Mouse (Mus musculus) limb, embryonic 14.5 days (tissue): ENCODE measurements at regions not wholly inside any gene's neighbourhood (a gene's known extent, or its start where the extent isn't known, plus 50 kb on each side); places are given as distances from the start of the nearest gene placed in this dataset.

Experiments
- ATAC-seq: fragments of 200-750 bp; cut with Nextera tagmentation; 2 replicates; pipeline ENCODE4 v1.8.0; 2017; ENCODE audit warnings: low read depth, moderate number of reproducible peaks, moderate TSS enrichment; ENCODE audit not compliant: low FRiP score
- DNase-seq: peaks from one replicate; pipeline ENCODE4 v3.0.0-alpha.2; 2015; ENCODE audit warnings: low spot score
- H3K27ac ChIP-seq: fragments of 300-500 bp; sonication (generic); replicated peaks from 2 replicates; pipeline ENCODE4 v1.5.1; 2014; ENCODE audit warnings: low read depth, mild to moderate bottlenecking, low read length, moderate library complexity, mixed read lengths
- H3K27me3 ChIP-seq: fragments of 300-500 bp; sonication (generic); 2 replicates; pipeline ENCODE4 v1.6.1; 2014; ENCODE audit warnings: low read length, mixed read lengths; ENCODE audit not compliant: control insufficient read depth, insufficient read depth
- H3K36me3 ChIP-seq: fragments of 300-500 bp; sonication (generic); 2 replicates; pipeline ENCODE4 v1.6.1; 2014; ENCODE audit warnings: mild to moderate bottlenecking, low read length, moderate library complexity, mixed read lengths; ENCODE audit not compliant: control insufficient read depth, insufficient read depth
- H3K4me1 ChIP-seq: fragments of 300-500 bp; sonication (generic); 2 replicates; pipeline ENCODE4 v1.6.1; 2014; ENCODE audit warnings: antibody characterized with exemption, low read length, mixed read lengths; ENCODE audit not compliant: control insufficient read depth, insufficient read depth
- H3K4me2 ChIP-seq: fragments of 300-500 bp; sonication (generic); replicated peaks from 2 replicates; pipeline ENCODE4 v1.6.1; 2014; ENCODE audit warnings: low read depth, mild to moderate bottlenecking, low read length, moderate library complexity; ENCODE audit not compliant: severe bottlenecking
- H3K4me3 ChIP-seq: fragments of 300-500 bp; sonication (generic); replicated peaks from 2 replicates; pipeline ENCODE4 v1.5.1; 2014; ENCODE audit warnings: low read length
- H3K9ac ChIP-seq: fragments of 300-500 bp; sonication (generic); 2 replicates; pipeline ENCODE4 v1.6.1; 2014; ENCODE audit warnings: mild to moderate bottlenecking, low read depth, low read length, moderate library complexity; ENCODE audit not compliant: severe bottlenecking
- H3K9me3 ChIP-seq: fragments of 300-500 bp; sonication (generic); 2 replicates; pipeline ENCODE4 v1.6.1; 2016; ENCODE audit warnings: low read length; ENCODE audit not compliant: control insufficient read depth
- POLR2A ChIP-seq: fragments of 200-500 bp; IDR thresholded peaks from 2 replicates; pipeline ENCODE4 v1.8.0; 2012; ENCODE audit warnings: inconsistent platforms, mild to moderate bottlenecking, moderate library complexity, borderline replicate concordance; ENCODE audit not compliant: insufficient read depth, insufficient read length; ENCODE audit errors: extremely low read depth
- WGBS: fragments of 180-500 bp; shearing (Covaris S2); extraction: QIAGEN DNeasy Blood & Tissue Kit; methylation state at CpG from one replicate; pipeline ENCODE4 v1.1.7; 2014; 5-methylcytosine and 5-hydroxymethylcytosine counted together

GRCm38 (mm10) chr8:10898562-10899527, 109.4 kb downstream of the Irs2 start:
- Histone ChIP-seq H3K9ac (0 out of 2 replicates have a peak overlapping the region, but pooled peaks have one; percentile 31), H3K27me3 (no peaks in the 10 kb centered on the region), H3K4me3 (no peak overlapping the region), H3K36me3 (no peaks in the 10 kb centered on the region), H3K4me1 (peaks cover 15% of the 10 kb centered on the region), H3K4me2 (peak overlapping the region; percentile 36), H3K27ac (no peak overlapping the region), H3K9me3 (no peaks in the 10 kb centered on the region)
- ATAC-seq (no peak), DNase-seq (no peak)
- TF ChIP-seq POLR2A, result no peak
- 32% methylated on average over 16 of the region's 16 CpGs for WGBS

GRCm38 (mm10) chr8:10897573-10897972, 110.7 kb downstream of the Irs2 start:
- no peak overlapping the region for H3K4me3 ChIP-seq
- DNase-seq, result no peak
- TF ChIP-seq POLR2A, result no peak
- no peak overlapping the region for H3K27ac ChIP-seq
- H3K9me3 ChIP-seq, result no peaks in the 10 kb centered on the region
- WGBS, result 85% methylated on average over 7 of the region's 7 CpGs
- ATAC-seq, result no peak
- H3K4me1 ChIP-seq, result peaks cover 15% of the 10 kb centered on the region
- no peak overlapping the region for H3K9ac ChIP-seq
- no peaks in the 10 kb centered on the region for H3K27me3 ChIP-seq
- no peak overlapping the region for H3K4me2 ChIP-seq
- H3K36me3 ChIP-seq, result no peaks in the 10 kb centered on the region

- no peak for DNase-seq
These were observed 113.1 kb downstream of the Irs2 start for GRCm38 (mm10) chr8:10895178-10895577.

GRCm38 (mm10) chr8:10894306-10894705, 114.0 kb downstream of the Irs2 start:
- peaks cover 5% of the 10 kb centered on the region for H3K4me1 ChIP-seq
- no peak for TF ChIP-seq POLR2A
- no peak for DNase-seq
- ATAC-seq, result no peak
- no peaks in the 10 kb centered on the region for H3K36me3 ChIP-seq
- 71% methylated on average over 5 of the region's 5 CpGs for WGBS
- H3K4me2 ChIP-seq, result no peak overlapping the region
- H3K27ac ChIP-seq, result no peak overlapping the region
- H3K27me3 ChIP-seq, result no peaks in the 10 kb centered on the region
- H3K9me3 ChIP-seq, result no peaks in the 10 kb centered on the region
- H3K9ac ChIP-seq, result no peak overlapping the region
- H3K4me3 ChIP-seq, result no peak overlapping the region

More at GRCm38 (mm10) chr8:10895178-10895577, 113.1 kb downstream of the Irs2 start:
- H3K36me3 ChIP-seq, result no peaks in the 10 kb centered on the region
- no peaks in the 10 kb centered on the region for H3K27me3 ChIP-seq
- H3K4me3 ChIP-seq, result no peak overlapping the region
- ATAC-seq, result no peak
- no peak overlapping the region for H3K9ac ChIP-seq
- no peak for TF ChIP-seq POLR2A
- peaks cover 14% of the 10 kb centered on the region for H3K4me1 ChIP-seq
- 59% methylated on average over 2 of the region's 2 CpGs for WGBS
- H3K4me2 ChIP-seq, result no peak overlapping the region
- no peak overlapping the region for H3K27ac ChIP-seq
- no peaks in the 10 kb centered on the region for H3K9me3 ChIP-seq

- ATAC-seq, result no peak
- Histone ChIP-seq H3K27me3 (no peaks in the 10 kb centered on the region), H3K9ac (no peak overlapping the region), H3K27ac (no peak overlapping the region), H3K36me3 (no peaks in the 10 kb centered on the region), H3K4me3 (no peak overlapping the region), H3K9me3 (no peaks in the 10 kb centered on the region), H3K4me1 (no peaks in the 10 kb centered on the region; the same call in 1 of the 2 replicates), H3K4me2 (no peak overlapping the region)
- no peak for DNase-seq
- TF ChIP-seq POLR2A, result no peak
- 51% methylated on average over 5 of the region's 5 CpGs for WGBS
These were observed 114.5 kb downstream of the Irs2 start for GRCm38 (mm10) chr8:10893709-10894108.
